Mouse (Mus musculus) mature B cell (primary cell): ENCODE results near the gene Camta1.

Experiments used
- in situ Hi-C: fragments of 300-500 bp; cut with MboI; formaldehyde crosslinking; loops from 2 replicates; pipeline ENCODE4 v1.14.3; 2019

Camta1 gene

GRCm38 (mm10) chr4:151779962-151780459 lies 81.7 kb downstream of the Camta1 start:
- in situ Hi-C loops, result no loop called here

GRCm38 (mm10) chr4:151778511-151778910 lies 83.2 kb downstream of the Camta1 start:
- in situ Hi-C loops, result no loop called here

GRCm38 (mm10) chr4:151777451-151777850 lies 84.2 kb downstream of the Camta1 start:
- in situ Hi-C loops, result no loop called here

- in situ Hi-C loops, result no loop called here
These were observed 86.2 kb downstream of the Camta1 start for GRCm38 (mm10) chr4:151775441-151775840.

- in situ Hi-C loops, result no loop called here
These were observed 88.0 kb downstream of the Camta1 start for GRCm38 (mm10) chr4:151773651-151774050.

DNA sequence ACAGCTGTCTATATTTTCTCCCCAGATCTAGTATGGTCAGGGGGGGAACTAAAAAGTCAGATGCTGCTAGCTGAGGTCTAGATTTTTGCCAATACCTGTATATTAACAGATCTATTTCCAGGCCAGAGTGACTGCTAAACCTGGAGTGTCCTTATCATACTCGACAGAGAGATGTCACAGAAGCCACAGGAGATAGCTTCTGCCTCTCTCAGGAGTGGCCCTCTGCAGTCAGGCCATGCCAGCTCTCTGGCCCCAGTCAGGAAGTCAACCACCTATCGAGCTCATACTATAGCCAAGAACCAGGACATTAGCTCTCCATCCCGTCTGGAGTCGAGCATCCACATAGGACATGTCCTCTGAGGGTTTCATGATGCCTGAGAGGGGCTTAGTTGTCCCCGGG lies 88.7 kb downstream of the Camta1 start:
- in situ Hi-C loops, result no loop called here

DNA sequence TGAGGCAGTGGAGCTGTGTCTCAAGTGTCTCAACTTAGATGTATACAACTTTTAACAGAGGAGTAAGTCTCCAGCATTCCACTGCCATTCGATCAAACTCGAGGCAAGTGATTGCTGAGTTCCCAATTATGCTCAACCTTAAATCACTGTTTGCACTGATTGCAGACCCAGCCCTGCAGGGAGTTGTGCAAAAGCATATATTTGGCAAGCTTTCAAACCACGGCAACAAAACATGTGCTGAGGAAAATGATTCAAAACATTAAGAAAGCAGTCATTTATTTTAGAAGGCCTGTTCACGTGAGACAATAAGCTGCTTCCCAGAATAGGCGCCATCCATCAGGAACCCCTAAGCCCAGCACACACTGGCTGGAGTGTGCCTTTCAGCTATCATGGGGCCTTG lies 91.0 kb downstream of the Camta1 start:
- in situ Hi-C loops, result no loop called here

DNA sequence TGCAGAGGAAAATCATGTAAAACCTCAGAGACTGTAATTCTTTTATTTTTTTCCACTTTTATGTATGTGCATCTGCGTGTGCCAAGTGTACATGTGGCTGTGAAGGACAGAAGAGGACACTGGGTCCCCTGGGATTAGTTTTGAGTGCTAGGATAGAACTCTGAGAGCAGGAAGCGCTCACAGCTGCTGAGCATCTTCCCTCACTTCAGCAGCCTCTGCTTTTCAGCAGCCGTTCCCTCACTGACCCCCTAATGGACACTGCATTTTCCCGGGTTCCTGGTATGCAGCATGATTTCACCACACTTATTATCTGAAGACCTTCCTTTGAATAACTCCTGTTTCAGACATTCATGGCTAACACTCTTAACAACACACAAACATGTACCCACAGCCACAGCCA lies 93.9 kb downstream of the Camta1 start:
- in situ Hi-C loops, result no loop called here

DNA sequence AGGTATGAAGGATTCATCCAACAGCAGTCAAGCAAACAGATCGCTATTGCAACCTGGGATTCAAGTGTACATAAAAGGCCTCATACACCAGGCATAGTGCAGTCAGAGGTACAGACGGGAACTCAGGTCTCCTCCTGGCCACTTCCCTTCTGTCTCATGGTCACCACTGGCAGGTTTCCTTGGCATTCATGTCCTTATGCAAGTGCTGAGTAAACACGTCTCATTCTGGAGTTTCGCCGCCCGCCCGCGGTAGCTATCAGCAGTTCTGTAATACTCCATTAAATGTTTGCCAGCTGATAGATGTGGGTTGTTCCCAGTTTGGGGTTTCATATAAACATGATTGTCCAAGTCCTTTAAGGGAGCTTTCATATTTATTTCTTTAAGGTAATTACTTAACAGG lies 94.3 kb downstream of the Camta1 start:
- in situ Hi-C loops, result no loop called here

DNA sequence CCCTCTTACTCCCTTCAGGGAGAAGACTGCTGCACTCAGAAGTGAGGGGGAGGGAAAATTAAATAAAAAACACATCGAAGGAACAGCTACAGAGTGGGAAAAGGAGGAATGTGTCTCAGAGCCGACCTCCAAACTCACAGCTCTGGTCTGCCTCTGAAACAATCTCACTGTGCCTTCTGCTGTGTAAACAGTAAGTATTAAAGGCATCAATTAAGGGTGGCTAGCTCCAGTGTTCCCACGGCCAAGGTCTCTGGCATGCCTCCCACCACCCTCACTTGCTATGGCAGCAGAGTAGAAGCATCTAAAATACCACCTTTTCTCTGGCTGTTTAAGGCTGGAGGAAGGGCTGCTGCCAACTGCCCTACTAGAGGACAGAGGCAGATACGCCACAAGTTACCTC lies 96.3 kb downstream of the Camta1 start:
- in situ Hi-C loops, result no loop called here

- in situ Hi-C loops, result no loop called here
These were observed 97.7 kb downstream of the Camta1 start for GRCm38 (mm10) chr4:151763928-151764327.

DNA sequence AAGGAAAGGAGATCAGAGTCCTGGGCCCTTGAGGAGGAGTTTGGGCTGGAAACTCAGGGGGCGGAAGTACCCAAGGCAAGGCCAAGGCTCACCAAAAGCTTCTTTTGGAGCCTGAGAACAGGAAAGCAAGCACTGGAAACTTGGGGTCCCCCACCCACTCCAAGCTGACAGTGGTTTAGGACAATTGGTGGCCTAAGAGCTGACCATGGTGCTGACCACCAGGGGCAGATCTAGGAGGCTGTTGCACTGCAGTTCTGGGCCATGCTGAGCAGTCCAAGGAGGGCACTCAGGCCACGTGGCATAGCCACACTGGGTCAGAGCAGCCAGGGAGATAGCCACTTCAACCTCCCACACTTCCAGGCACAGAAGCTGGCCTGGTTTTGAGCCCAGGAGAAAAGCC lies 102.6 kb downstream of the Camta1 start:
- in situ Hi-C loops, result no loop called here

DNA sequence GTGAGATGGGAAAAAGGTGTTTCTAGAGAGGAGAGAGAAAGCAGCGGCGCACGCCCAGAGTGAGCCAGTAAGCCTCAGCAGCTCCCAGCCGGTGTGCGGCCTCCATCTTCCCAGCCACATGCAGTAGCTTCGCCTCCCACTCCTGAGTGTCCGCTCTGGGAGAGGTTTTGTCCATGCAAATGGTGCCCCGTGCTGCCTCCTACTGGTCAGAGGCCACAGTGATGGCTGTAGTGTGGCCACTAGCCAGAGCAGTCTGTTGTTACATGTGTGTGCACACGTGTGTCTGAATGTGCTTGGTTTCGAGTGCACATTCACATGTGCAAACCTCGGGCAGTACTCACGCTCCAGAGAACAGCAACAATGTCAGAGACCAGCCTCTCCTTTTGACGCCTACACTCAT lies 103.3 kb downstream of the Camta1 start:
- in situ Hi-C loops, result no loop called here

GRCm38 (mm10) chr4:151757261-151757660 lies 104.4 kb downstream of the Camta1 start:
- in situ Hi-C loops, result no loop called here

GRCm38 (mm10) chr4:151756400-151756799 lies 105.3 kb downstream of the Camta1 start:
- in situ Hi-C loops, result no loop called here

DNA sequence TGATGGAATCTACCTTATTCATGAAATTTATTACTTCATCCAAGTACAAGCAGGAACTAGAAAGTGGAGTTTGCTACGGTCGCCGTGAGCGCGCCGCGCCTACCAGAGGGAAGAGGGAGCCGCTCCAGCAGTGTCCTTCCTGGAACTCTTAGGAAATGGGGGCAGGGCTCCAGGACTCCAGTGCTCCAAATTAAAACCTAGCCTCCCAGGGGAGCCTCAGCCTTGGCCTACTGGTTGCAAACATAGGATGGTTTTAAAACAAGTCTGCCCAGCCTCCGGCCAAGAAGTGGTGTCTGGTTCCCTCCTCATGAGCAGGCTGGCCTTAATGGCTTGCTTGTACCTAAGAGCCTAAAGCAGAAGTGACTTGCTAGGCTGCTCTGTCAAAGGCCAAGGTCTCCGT lies 108.4 kb downstream of the Camta1 start:
- in situ Hi-C loops, result no loop called here

GRCm38 (mm10) chr4:151752551-151752950 lies 109.1 kb downstream of the Camta1 start:
- in situ Hi-C loops, result no loop called here

DNA sequence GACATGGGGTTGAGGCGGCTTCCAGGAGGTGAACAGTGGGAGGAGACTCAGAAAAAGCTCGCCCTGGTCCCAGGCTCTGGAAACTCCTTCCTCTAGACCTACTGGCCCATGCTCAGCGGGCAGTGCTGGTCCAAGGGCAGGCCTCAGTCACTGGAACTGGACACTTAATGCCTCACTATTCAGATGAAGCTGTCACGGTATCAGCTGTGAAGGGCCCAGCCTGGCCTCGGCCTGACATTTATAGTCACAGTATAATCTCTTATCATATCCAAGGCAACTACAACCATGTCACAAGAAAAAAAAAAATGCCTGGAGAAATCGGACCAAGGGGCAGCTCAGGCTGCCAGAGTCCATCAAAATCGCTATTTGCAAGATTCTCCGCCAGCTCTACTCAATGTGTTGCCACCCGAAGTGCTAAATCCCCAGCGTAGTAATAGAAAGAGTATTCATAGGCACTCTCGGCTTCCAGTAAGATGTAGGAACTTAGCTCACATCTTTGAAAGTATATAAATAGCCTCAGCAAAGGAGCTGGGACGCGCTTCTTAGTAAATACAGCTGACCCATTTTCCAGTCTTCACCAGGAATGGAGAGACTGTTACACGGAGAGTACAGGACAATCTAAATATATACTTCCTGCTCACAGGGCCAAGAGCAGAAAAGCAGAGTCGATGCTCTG lies 110.3 kb downstream of the Camta1 start:
- in situ Hi-C loops, result no loop called here

DNA sequence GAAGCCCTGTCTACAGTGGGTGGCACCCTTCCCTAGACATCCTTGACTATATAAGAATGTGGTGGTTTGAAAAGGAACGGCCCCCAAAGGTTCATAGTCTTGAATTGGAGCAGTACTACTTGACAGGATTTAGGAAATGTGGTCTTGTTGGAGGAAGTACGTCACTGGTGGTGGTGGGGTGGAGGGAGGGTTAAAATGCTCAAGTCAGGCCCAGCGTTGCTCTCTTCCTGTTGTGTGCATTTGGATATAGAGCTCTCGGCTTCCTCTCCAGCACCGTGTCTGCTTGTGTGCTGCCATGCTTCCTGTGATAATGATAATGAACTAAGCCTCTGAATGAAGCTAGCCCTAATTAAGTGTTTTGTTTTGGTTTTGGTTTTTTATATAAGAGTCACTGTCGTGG lies 114.0 kb downstream of the Camta1 start:
- in situ Hi-C loops, result no loop called here

DNA sequence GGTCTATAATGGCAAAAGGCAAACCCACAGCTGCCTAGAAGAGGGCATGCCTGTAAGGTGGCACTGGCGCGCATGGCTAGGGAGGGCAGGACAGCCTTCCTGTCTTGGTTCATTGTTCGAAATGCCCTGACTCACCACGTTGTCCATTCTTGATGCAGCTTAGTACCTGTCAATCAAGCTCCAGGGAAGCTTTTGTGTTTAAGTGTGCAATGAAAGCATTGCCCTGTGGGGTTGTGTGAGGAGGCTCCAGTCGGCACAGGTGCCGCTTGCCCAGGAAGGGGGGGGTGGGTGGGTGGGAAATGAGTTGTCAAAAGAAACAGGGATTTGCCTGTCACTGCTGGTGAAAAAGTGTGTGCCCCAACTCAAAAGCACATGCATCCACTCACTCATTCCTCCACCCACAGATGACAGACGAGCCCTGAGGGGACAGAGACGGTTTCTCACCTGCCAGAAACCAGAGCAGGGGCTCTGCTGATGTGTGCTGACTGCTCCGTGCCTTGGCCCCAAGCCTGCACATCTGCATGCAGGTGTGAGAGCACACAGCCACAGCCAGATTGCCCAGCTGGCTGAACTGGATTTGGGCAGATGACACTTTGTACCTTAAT lies 115.6 kb downstream of the Camta1 start:
- in situ Hi-C loops, result no loop called here

DNA sequence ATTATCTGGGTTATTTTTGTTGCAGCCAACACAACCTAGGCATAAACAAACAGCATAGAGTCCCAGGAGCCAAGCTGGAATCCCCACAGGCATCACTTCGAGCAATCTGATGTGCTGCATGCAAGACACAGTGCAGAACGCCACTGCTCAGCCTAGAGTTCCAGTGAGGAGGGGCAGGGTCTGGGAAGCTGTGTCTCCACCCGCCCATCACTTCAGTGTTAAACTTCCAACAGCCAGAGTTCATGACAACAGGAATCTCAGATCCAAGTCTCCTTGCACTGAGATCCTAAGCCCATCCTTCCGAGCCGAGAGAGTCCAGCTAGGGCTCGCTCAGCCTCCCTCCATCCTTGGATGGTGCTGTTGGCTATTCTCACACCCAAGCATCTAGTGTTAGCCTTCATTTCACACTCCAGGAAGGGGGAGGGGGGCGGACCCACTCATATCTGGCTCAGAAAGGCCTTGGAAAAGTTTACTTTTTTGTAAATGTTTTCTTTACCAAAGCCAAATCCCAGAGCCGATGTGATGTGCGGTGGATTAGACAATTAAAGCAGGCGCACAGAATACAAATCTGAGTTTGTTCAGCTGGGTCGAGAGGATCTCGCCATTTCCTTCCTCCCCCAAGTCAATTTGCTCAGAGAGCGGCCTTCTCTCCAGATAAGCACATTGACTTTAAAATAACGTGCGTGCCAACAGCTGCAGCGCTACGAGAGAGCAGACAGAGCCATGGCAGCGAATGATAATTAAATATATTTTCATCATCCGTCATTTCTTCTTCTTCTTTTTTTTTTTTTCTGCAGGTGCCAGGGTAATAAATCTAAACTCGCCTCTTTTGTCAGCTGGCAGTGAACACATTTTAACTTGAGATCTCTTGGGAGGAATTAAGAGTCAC lies 120.2 kb downstream of the Camta1 start:
- in situ Hi-C loops, result no loop called here

DNA sequence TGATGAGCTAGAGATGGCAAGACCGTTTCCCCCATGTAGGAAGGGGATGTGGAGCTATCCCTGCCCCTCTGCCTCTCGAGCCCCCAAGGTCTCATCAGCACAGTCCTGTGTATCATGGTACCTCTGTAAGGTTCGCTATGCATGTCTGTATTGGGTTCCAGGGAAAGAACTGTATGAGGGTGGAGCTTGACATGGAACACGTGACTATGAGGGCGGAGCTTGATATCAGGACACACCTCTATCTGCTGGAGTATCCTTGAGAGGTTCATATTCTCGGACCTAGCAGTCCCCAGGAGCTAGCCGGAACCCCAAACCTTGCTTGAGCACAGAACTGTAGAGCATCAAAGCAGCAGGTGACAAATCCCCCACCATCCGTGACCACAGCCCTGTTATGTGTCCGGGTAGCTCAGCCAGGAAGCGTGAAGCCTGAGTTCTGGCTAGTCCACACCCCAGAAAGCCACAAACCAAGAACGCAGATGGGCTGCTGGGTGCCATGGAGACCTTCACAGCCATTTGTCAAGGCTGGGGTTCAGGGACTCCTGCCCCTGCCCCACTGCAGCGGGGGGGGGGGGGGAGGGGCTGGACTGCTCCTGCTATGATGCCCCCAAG lies 122.2 kb downstream of the Camta1 start:
- in situ Hi-C loops, result no loop called here
